Mouse (Mus musculus): ENCODE measurements at regions not wholly inside any gene's neighbourhood (a gene's known extent, or its start where the extent isn't known, plus 50 kb on each side); places are given as distances from the start of the nearest gene placed in this dataset.

- DNase-seq: no peak
Measured at GRCm38 (mm10) chr3:37868454-37868853, 144.2 kb upstream of the Gm5148 start.

GRCm38 (mm10) chr3:37862756-37863155 is 138.5 kb upstream of the Gm5148 start:
- DNase-seq: no peak

GRCm38 (mm10) chr3:37860715-37861461 is 136.6 kb upstream of the Gm5148 start:
- DNase-seq: no peak

- DNase-seq: no peak
Measured at GRCm38 (mm10) chr3:37860034-37860714, 135.9 kb upstream of the Gm5148 start.

GRCm38 (mm10) chr3:37858624-37859302 is 134.5 kb upstream of the Gm5148 start:
- DNase-seq: no peak

- DNase-seq: peak; percentile 43
Measured at GRCm38 (mm10) chr3:37846191-37847003, 122.1 kb upstream of the Gm5148 start.

GRCm38 (mm10) chr3:37845313-37846023 is 121.2 kb upstream of the Gm5148 start:
- DNase-seq: no peak

- DNase-seq: no peak
Measured at GRCm38 (mm10) chr3:37844731-37845312, 120.5 kb upstream of the Gm5148 start.

- DNase-seq: no peak
Measured at GRCm38 (mm10) chr3:37842289-37842688, 118.0 kb upstream of the Gm5148 start.

- DNase-seq: peak; percentile 38
Measured at GRCm38 (mm10) chr3:37838896-37839295, 114.6 kb upstream of the Gm5148 start.

- DNase-seq: no peak
Measured at GRCm38 (mm10) chr3:37836749-37837148, 112.5 kb upstream of the Gm5148 start.

GRCm38 (mm10) chr3:37835687-37836086 is 111.4 kb upstream of the Gm5148 start:
- no peak for DNase-seq

GRCm38 (mm10) chr3:37835135-37835534 is 110.8 kb upstream of the Gm5148 start:
- DNase-seq: no peak

GRCm38 (mm10) chr3:37834626-37835025 is 110.3 kb upstream of the Gm5148 start:
- no peak for DNase-seq

GRCm38 (mm10) chr3:37833387-37833786 is 109.1 kb upstream of the Gm5148 start:
- no peak for DNase-seq

GRCm38 (mm10) chr3:37827546-37827945 is 103.3 kb upstream of the Gm5148 start:
- DNase-seq: no peak

GRCm38 (mm10) chr3:37825602-37826001 is 101.3 kb upstream of the Gm5148 start:
- DNase-seq: no peak

GRCm38 (mm10) chr3:37824681-37825080 is 100.4 kb upstream of the Gm5148 start:
- DNase-seq: no peak

GRCm38 (mm10) chr3:37819503-37819902 is 95.2 kb upstream of the Gm5148 start:
- DNase-seq: no peak

- no peak for DNase-seq
Measured at GRCm38 (mm10) chr3:37817434-37817805, 93.1 kb upstream of the Gm5148 start.

- no peak for DNase-seq
Measured at GRCm38 (mm10) chr3:37816781-37817433, 92.6 kb upstream of the Gm5148 start.
